Mouse (Mus musculus): Measurements from ENCODE around the gene Cd44. TPM values are rescaled to one million over a fixed set of nuclear protein-coding genes. Genes with fewer than 3 reads are reported as not detected.

The Cd44 gene
- total RNA-seq, 2 experiments from 2014 or later: 10.8 to 13.1 TPM

- DNase-seq (ENCODE audit: extremely low spot score in 1 of 2, low spot score in 2 of 2): no peak
- intact Hi-C loops (cut with DNase I): no loop called here
These were observed 16.8 kb upstream of the Cd44 start for GRCm38 (mm10) chr2:102918301-102918700.

GRCm38 (mm10) chr2:102916596-102916995 is 15.1 kb upstream of the Cd44 start:
- intact Hi-C loops (cut with DNase I): no loop called here
- peak; percentile 28 to 48 for DNase-seq (ENCODE audit: extremely low spot score in 1 of 2, low spot score in 2 of 2)

GRCm38 (mm10) chr2:102914675-102915074 is 13.2 kb upstream of the Cd44 start:
- no peak for DNase-seq (ENCODE audit: extremely low spot score in 1 of 2, low spot score in 2 of 2)
- intact Hi-C loops (cut with DNase I): no loop called here

- intact Hi-C loops (cut with DNase I): no loop called here
- no peak for DNase-seq (ENCODE audit: extremely low spot score in 1 of 2, low spot score in 2 of 2)
These were observed 12.5 kb upstream of the Cd44 start for GRCm38 (mm10) chr2:102913833-102914545.

GRCm38 (mm10) chr2:102912951-102913350 is 11.5 kb upstream of the Cd44 start:
- no peak for DNase-seq (ENCODE audit: extremely low spot score in 1 of 2, low spot score in 2 of 2)
- intact Hi-C loops (cut with DNase I): no loop called here

- intact Hi-C loops (cut with DNase I): no loop called here
- no peak for DNase-seq (ENCODE audit: extremely low spot score in 1 of 2, low spot score in 2 of 2)
These were observed 11.0 kb upstream of the Cd44 start for GRCm38 (mm10) chr2:102912469-102912868.

- no peak for DNase-seq (ENCODE audit: extremely low spot score in 1 of 2, low spot score in 2 of 2)
- intact Hi-C loops (cut with DNase I): no loop called here
These were observed 7.9 kb upstream of the Cd44 start for GRCm38 (mm10) chr2:102909403-102909802.

- intact Hi-C loops (cut with DNase I): no loop called here
- no peak for DNase-seq (ENCODE audit: extremely low spot score in 1 of 2, low spot score in 2 of 2)
These were observed 4.1 kb upstream of the Cd44 start for GRCm38 (mm10) chr2:102905604-102906003.

GRCm38 (mm10) chr2:102901828-102902223 is 361 bp upstream of the Cd44 start:
- intact Hi-C loops (cut with DNase I): no loop called here
- DNase-seq (ENCODE audit: extremely low spot score in 1 of 2, low spot score in 2 of 2): no peak

GRCm38 (mm10) chr2:102900230-102900721 is 1.2 kb downstream of the Cd44 start:
- DNase-seq (ENCODE audit: extremely low spot score in 1 of 2, low spot score in 2 of 2): no peak
- intact Hi-C loops (cut with DNase I): no loop called here

- no peak for DNase-seq (ENCODE audit: extremely low spot score in 1 of 2, low spot score in 2 of 2)
- intact Hi-C loops (cut with DNase I): no loop called here
These were observed 2.2 kb downstream of the Cd44 start for GRCm38 (mm10) chr2:102899238-102899637.

- no peak for DNase-seq (ENCODE audit: extremely low spot score in 1 of 2, low spot score in 2 of 2)
- intact Hi-C loops (cut with DNase I): no loop called here
These were observed 2.9 kb downstream of the Cd44 start for GRCm38 (mm10) chr2:102898585-102898984.

- no peak for DNase-seq (ENCODE audit: extremely low spot score in 1 of 2, low spot score in 2 of 2)
These were observed 5.3 kb downstream of the Cd44 start for GRCm38 (mm10) chr2:102896154-102896553.

GRCm38 (mm10) chr2:102895197-102895596 is 6.3 kb downstream of the Cd44 start:
- no peak for DNase-seq (ENCODE audit: extremely low spot score in 1 of 2, low spot score in 2 of 2)
- intact Hi-C loops (cut with DNase I): no loop called here

More at GRCm38 (mm10) chr2:102896154-102896553, 5.3 kb downstream of the Cd44 start:
- intact Hi-C loops (cut with DNase I): no loop called here

GRCm38 (mm10) chr2:102894785-102895184 is 6.7 kb downstream of the Cd44 start:
- DNase-seq (ENCODE audit: extremely low spot score in 1 of 2, low spot score in 2 of 2): no peak
- intact Hi-C loops (cut with DNase I): no loop called here

- intact Hi-C loops (cut with DNase I): no loop called here
- DNase-seq (ENCODE audit: extremely low spot score in 1 of 2, low spot score in 2 of 2): no peak
These were observed 12.7 kb downstream of the Cd44 start for GRCm38 (mm10) chr2:102888688-102889225.

- DNase-seq (ENCODE audit: extremely low spot score in 1 of 2, low spot score in 2 of 2): no peak
- intact Hi-C loops (cut with DNase I): no loop called here
These were observed 14.3 kb downstream of the Cd44 start for GRCm38 (mm10) chr2:102887137-102887536.

GRCm38 (mm10) chr2:102886306-102886935 is 15.0 kb downstream of the Cd44 start:
- DNase-seq (ENCODE audit: extremely low spot score in 1 of 2, low spot score in 2 of 2): no peak
- intact Hi-C loops (cut with DNase I): no loop called here

GRCm38 (mm10) chr2:102882597-102883272 is 18.7 kb downstream of the Cd44 start:
- DNase-seq (ENCODE audit: extremely low spot score in 1 of 2, low spot score in 2 of 2): no peak
- intact Hi-C loops (cut with DNase I): no loop called here

All from left cerebral cortex, postnatal 10 days (tissue).